Mouse (Mus musculus) gonadal fat pad, adult 2 months (tissue): ENCODE data around the gene Lfng. TPM values are rescaled to one million over a fixed set of nuclear protein-coding genes. Genes with fewer than 3 reads are reported as not detected.

Experiments used
- DNase-seq: peaks from one replicate; pipeline ENCODE4 v3.0.0-alpha.2; 2012; ENCODE audit warnings: low read depth
- polyA plus RNA-seq: library from polyadenylated mRNA; depleted of rRNA; stranded (reverse); fragments of >200 nt; gene quantifications from 2 replicates; pipeline ENCODE4 v1.2.3, GENCODE M21; 2012

The Lfng gene
- polyA plus RNA-seq, 1 experiment, result 66.0 TPM

- no peak for DNase-seq
Measured at GRCm38 (mm10) chr5:140589082-140589774, 17.9 kb upstream of the Lfng start.

GRCm38 (mm10) chr5:140594846-140595245, 12.3 kb upstream of the Lfng start:
- no peak for DNase-seq

- DNase-seq, result no peak
Measured at GRCm38 (mm10) chr5:140596426-140596825, 10.7 kb upstream of the Lfng start.

DNA sequence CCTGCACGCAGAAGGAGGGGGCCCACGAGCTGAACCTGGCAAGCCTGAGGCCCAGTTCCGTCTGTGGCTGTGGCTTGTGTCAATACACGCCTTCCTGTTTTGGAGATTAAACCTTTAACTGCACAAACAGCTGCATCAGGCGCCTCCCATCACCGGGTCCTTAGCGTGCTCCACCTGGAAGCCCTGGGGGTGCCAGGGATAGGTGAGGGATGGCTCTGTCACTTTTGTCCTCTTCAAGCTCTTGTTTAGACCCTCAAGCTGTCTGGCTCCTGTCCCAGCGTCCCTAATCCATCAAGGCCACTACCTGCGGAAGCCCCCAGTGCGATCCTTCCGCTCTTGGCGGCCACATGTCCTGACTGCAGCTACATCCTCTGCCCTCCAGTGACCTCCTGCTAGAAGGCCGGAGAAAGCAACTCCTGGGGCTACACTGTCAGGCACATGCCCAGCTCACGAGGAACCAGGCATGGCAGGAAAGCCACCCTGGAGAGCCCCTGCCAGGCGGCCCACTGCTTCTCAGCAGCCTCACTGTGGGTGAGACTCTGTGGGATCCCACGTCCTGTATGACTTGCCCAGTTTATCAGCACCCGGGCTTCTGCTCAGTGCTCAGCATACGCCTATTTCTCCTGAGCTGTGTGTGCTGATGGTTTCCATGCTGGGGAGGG, 10.1 kb upstream of the Lfng start:
- DNase-seq, result no peak

DNA sequence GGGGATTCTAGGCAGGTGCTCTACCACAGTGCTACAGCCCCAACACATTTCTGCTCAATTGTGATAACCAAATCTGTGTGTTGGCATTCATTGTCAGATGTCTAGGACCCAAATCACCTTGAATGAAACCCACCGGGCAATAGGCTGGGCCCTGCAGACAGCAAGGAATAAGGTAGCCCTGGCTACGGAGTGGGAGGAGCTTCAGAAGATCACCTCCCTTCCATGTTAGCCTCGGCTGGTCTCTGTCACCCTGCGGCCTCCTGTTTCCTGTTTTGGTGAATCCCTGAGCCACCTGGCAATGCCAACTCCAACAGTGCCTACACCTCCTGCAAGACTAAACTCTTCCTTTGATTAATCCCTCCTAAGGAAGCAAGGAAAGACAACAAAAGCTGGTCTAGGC, 9.3 kb upstream of the Lfng start:
- no peak for DNase-seq

- no peak for DNase-seq
Measured at GRCm38 (mm10) chr5:140599939-140600338, 7.2 kb upstream of the Lfng start.

DNA sequence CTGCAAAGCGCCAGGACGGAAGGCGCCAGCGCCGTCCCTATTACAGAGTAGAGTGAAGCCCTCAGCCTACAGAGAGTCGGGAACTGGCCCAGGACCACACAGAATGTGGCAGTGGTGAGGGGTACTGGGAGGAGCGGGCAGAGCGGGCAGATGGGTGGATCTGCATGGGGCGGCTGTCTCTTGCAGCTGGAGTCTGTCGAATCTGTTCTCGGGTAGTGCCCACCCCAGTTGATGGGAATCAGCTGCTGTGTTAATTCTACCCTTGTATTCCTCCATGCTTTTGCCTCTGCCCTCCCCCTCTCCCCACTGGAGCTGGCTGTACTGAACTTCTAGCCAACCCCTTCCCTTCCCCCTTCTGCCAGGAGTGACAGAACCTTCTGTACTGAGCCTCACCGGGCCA, 5.4 kb upstream of the Lfng start:
- DNase-seq, result no peak

DNA sequence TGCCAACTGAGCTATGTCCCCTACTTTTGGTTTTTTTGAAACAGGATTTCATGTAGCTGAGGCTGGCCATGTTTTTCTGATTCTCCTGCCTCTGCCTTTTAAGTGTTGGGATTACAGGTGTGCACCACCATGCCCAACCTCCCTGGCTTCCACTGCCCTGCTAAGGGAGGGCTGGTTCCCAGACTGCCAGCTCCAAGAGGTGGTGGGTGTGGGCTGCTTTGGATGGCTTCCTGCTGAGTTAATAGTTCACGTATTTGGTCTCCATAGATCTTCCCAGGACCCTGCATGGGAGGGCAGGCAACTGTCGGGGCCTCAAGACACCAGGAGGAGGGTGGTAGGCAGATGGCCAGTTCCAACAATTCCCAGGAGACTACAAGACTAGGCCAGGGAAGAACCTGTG, 4.6 kb upstream of the Lfng start:
- no peak for DNase-seq

DNA sequence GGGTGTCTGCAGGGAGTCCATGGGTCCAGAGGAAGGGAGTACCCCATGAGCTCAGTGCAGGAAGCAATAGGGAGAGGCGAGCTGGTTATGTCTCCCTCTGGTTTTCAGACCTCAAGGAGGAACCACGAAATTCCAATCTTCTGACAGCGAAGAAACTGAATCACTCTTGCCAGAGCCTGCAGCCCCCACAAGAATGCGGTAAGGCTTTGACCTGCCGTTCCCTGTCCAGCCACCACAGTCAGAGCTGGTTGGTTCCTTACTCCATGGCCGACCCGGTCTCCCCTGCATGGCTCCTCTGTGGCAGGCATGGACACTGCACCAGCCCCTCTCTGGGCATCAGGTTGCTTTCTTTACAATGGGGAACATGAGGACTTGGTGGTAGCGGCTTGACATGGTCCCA, 2.7 kb upstream of the Lfng start:
- no peak for DNase-seq

- no peak for DNase-seq
Measured at GRCm38 (mm10) chr5:140605228-140605627, 1.9 kb upstream of the Lfng start.

- no peak for DNase-seq
Measured at GRCm38 (mm10) chr5:140606386-140606785, 734 bp upstream of the Lfng start.

GRCm38 (mm10) chr5:140607836-140608633, 915 bp downstream of the Lfng start:
- no peak for DNase-seq

GRCm38 (mm10) chr5:140608634-140609015, 1.5 kb downstream of the Lfng start:
- DNase-seq, result no peak

DNA sequence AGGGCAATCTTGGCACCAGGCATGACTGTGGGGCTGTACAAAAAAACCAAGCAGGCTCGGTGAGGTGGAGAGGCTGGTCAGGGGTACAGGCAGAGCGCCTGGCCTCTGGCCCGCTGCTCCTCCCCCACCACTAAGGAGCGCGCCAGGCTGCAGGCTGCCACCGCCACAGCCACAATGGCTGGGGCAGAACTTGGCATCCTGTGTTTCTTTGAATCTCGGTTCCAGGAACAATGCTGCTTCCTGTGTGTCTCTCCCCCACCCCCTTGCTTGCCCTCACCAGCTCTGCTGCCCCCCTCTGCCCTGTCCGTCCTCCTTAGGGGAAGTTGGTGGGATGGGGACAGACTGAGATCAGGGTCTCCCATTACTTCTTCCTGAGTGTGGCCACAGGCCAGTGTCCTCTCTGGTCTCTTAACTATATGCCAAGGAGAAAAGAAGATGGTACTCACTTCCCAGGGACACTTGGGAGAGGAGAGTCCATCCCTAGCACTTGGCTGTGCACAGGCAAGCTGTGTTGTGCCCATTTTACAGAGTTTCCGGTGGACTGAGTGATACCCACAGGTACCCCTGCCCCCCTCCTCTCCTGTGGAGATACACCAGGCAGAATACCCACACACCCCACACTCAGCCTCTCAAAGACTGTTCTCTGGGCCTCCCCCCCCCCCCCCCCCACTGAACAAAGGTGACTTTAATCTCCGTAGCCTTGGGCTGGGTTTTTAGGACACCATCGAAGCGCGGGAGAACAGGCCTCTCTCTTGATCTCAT, 2.6 kb downstream of the Lfng start:
- no peak for DNase-seq

DNA sequence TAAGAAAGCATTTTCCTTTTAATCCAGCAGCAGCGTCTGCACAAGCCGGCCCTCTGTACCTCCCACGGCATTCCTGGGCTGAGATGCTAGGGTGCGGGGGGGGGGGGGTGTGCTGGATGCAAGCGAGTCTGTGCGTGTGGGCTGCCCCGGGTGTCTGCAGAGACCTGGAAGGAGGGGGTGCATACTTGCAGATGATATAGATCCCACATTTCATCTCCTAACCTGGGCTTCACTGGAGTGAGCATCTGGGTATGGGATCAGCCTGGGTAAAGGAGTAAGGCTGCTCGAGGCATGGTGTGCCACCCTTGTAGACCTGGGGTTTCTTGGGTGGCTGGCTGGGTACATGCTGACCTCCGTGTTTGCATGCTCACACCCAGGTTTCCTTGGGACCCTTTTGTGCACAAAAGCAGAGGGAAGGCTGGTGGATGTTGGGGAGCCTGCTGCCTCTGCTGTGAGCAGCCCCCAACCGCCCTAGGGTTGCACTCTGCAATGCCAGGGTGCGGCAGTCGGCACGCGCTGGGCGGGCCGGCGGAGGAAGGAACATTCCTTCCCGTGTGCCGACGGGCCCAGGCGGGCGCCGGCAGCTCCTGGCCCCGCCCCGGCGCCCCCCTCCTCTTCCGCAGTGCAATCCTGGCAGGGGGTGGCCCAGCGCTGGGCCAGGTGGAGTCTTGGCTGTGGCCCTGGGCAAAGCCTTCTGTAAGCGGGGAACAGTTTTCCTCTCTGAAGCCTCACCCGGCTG, 3.3 kb downstream of the Lfng start:
- DNase-seq, result no peak

GRCm38 (mm10) chr5:140611021-140611583, 4.0 kb downstream of the Lfng start:
- no peak for DNase-seq

DNA sequence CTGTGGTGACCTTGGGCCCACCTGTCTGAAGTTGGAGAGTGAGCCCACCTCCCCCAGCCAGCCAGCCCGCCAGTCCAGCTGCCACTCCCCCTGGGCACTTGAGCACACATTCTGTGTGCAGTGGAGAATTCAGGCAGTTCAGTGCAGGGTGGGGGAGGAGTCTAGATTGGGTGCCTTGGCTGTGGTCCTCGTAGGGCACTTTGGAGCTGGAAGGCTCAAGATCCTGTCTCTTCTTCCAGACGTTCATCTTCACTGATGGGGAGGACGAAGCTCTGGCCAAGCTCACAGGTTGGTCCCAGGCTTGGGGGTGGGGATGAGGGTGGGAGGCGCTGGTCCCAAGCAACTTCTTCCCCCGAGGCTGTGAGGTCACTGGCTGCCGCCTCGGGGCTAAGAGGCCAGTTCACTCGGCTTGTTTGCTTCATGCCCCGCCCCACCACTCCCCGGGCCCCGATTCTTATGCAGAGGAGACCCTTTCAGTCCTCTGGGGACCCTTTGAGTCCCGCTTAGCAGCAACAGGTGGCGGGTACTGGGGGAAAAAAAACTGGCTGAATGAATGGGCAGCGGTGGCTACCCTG, 4.6 kb downstream of the Lfng start:
- no peak for DNase-seq

DNA sequence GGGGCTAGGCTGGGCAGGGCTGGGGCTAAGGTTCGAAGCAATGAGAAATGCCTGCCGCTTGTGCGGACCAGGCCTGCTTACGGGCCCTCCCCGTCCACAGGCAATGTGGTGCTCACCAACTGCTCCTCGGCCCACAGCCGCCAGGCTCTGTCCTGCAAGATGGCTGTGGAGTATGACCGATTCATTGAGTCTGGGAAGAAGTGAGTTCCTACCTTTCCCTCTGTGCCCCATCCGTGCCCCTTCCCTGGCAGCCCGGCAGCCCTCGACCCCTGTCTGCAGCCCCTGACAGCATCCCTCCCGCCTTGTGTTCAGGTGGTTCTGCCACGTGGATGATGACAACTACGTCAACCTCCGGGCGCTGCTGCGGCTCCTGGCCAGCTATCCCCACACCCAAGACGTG, 5.1 kb downstream of the Lfng start:
- DNase-seq, result no peak

GRCm38 (mm10) chr5:140614141-140614540, 7.0 kb downstream of the Lfng start:
- DNase-seq, result no peak

GRCm38 (mm10) chr5:140614837-140615236, 7.7 kb downstream of the Lfng start:
- no peak for DNase-seq
